Mouse (Mus musculus) ES-Bruce4 (cell line): ENCODE measurements around the gene Iffo1.

Source experiments
- CTCF ChIP-seq: IDR thresholded peaks from one replicate; pipeline ENCODE4 v1.8.1; 2011; ENCODE audit warnings: low read depth, low read length
- EP300 ChIP-seq: IDR thresholded peaks from 2 replicates; pipeline ENCODE4 v1.6.1; 2011; ENCODE audit warnings: low read depth, low read length; ENCODE audit not compliant: insufficient read depth
- POLR2A ChIP-seq: IDR thresholded peaks from one replicate; pipeline ENCODE4 v1.8.1; 2011; ENCODE audit warnings: low read length; ENCODE audit not compliant: insufficient read depth

GRCm38 (mm10) chr6:125164672-125165327, 19.8 kb downstream of the Iffo1 start:
- no peak for TF ChIP-seq CTCF
- no peak for TF ChIP-seq POLR2A
- TF ChIP-seq EP300: no peak
